Mouse (Mus musculus): ENCODE results near the gene Acss2. TPM values are rescaled to one million over a fixed set of nuclear protein-coding genes. Genes with fewer than 3 reads are reported as not detected.
"Not testable (repeated sequence)": the region's sequence is repeated elsewhere in the genome, so short reads cannot be mapped to it uniquely, and the experiment has no call there.

Gene Acss2
- polyA plus RNA-seq, 1 experiment = 149 TPM

- 21% methylated on average over 18 of the region's 18 CpGs for WGBS
- peak; percentile 5 for DNase-seq
- Histone ChIP-seq H3K36me3 (ENCODE audit: control insufficient read depth, insufficient read depth, low read length) (peaks cover 2% of the 10 kb centered on the region; the same call in 1 of the 2 replicates), H3K4me1 (ENCODE audit: control insufficient read depth, insufficient read depth, low read length) (peaks cover 4% of the 10 kb centered on the region; the same call in 1 of the 2 replicates), H3K27ac (ENCODE audit: insufficient read depth, low read depth, low read length) (peak overlapping the region; percentile 75), H3K4me3 (ENCODE audit: insufficient read depth, low read depth, low read length) (peak overlapping the region; percentile 63), H3K27me3 (replicated peaks; ENCODE audit: control insufficient read depth, insufficient read depth, low read length) (no peaks in the 10 kb centered on the region)
- TF ChIP-seq POLR2A (IDR thresholded peaks at IDR 0.05; ENCODE audit: low read depth, low read length) (no peak), CTCF (conservative IDR thresholded peaks at IDR 0.05; ENCODE audit: insufficient read depth, insufficient read length, low read depth, low read length) (no peak)
Observed at GRCm38 (mm10) chr2:155518531-155519270, 953 bp downstream of the Acss2 start.

- WGBS = 76% methylated on average over 5 of the region's 5 CpGs
- Histone ChIP-seq H3K27me3 (replicated peaks; ENCODE audit: control insufficient read depth, insufficient read depth, low read length) (no peaks in the 10 kb centered on the region), H3K4me1 (ENCODE audit: control insufficient read depth, insufficient read depth, low read length) (peaks cover 4% of the 10 kb centered on the region; the same call in 1 of the 2 replicates), H3K4me3 (ENCODE audit: insufficient read depth, low read depth, low read length) (no peak overlapping the region), H3K27ac (ENCODE audit: insufficient read depth, low read depth, low read length) (no peak overlapping the region), H3K36me3 (ENCODE audit: control insufficient read depth, insufficient read depth, low read length) (peaks cover 4% of the 10 kb centered on the region)
- no peak for TF ChIP-seq CTCF (conservative IDR thresholded peaks at IDR 0.05; ENCODE audit: insufficient read depth, insufficient read length, low read depth, low read length)
- no peak for TF ChIP-seq POLR2A (IDR thresholded peaks at IDR 0.05; ENCODE audit: low read depth, low read length)
- DNase-seq = no peak
Observed at GRCm38 (mm10) chr2:155523706-155524105, 6.0 kb downstream of the Acss2 start.

- no peak for DNase-seq
- TF ChIP-seq CTCF (conservative IDR thresholded peaks at IDR 0.05; ENCODE audit: insufficient read depth, insufficient read length, low read depth, low read length) (no peak), POLR2A (IDR thresholded peaks at IDR 0.05; ENCODE audit: low read depth, low read length) (no peak)
- H3K27me3 ChIP-seq (replicated peaks; ENCODE audit: control insufficient read depth, insufficient read depth, low read length) = no peaks in the 10 kb centered on the region
- no peak overlapping the region for H3K27ac ChIP-seq (ENCODE audit: insufficient read depth, low read depth, low read length)
- H3K36me3 ChIP-seq (ENCODE audit: control insufficient read depth, insufficient read depth, low read length) = peaks cover 4% of the 10 kb centered on the region
- no peak overlapping the region for H3K4me3 ChIP-seq (ENCODE audit: insufficient read depth, low read depth, low read length)
- no peaks in the 10 kb centered on the region; the same call in 1 of the 2 replicates for H3K4me1 ChIP-seq (ENCODE audit: control insufficient read depth, insufficient read depth, low read length)
- 70% methylated on average over 1 of the region's 1 CpGs for WGBS
Observed at GRCm38 (mm10) chr2:155524378-155524777, 6.6 kb downstream of the Acss2 start.

GRCm38 (mm10) chr2:155527367-155527766 lies 9.6 kb downstream of the Acss2 start:
- no peak overlapping the region for H3K27ac ChIP-seq (ENCODE audit: insufficient read depth, low read depth, low read length)
- no peak overlapping the region for H3K4me3 ChIP-seq (ENCODE audit: insufficient read depth, low read depth, low read length)
- no peaks in the 10 kb centered on the region for H3K27me3 ChIP-seq (replicated peaks; ENCODE audit: control insufficient read depth, insufficient read depth, low read length)
- no peak for DNase-seq
- 66% methylated on average over 5 of the region's 5 CpGs for WGBS
- H3K4me1 ChIP-seq (ENCODE audit: control insufficient read depth, insufficient read depth, low read length) = no peaks in the 10 kb centered on the region
- peaks cover 2% of the 10 kb centered on the region for H3K36me3 ChIP-seq (ENCODE audit: control insufficient read depth, insufficient read depth, low read length)
- TF ChIP-seq CTCF (conservative IDR thresholded peaks at IDR 0.05; ENCODE audit: insufficient read depth, insufficient read length, low read depth, low read length) (no peak), POLR2A (IDR thresholded peaks at IDR 0.05; ENCODE audit: low read depth, low read length) (no peak)

- TF ChIP-seq CTCF (conservative IDR thresholded peaks at IDR 0.05; ENCODE audit: insufficient read depth, insufficient read length, low read depth, low read length) (no peak), POLR2A (IDR thresholded peaks at IDR 0.05; ENCODE audit: low read depth, low read length) (no peak)
- no peak for DNase-seq
- Histone ChIP-seq H3K27ac (ENCODE audit: insufficient read depth, low read depth, low read length) (no peak overlapping the region), H3K36me3 (ENCODE audit: control insufficient read depth, insufficient read depth, low read length) (no peaks in the 10 kb centered on the region), H3K4me3 (ENCODE audit: insufficient read depth, low read depth, low read length) (no peak overlapping the region), H3K27me3 (replicated peaks; ENCODE audit: control insufficient read depth, insufficient read depth, low read length) (no peaks in the 10 kb centered on the region), H3K4me1 (ENCODE audit: control insufficient read depth, insufficient read depth, low read length) (peaks cover 7% of the 10 kb centered on the region)
Observed at GRCm38 (mm10) chr2:155536292-155536691, 18.5 kb downstream of the Acss2 start.

- TF ChIP-seq POLR2A (IDR thresholded peaks at IDR 0.05; ENCODE audit: low read depth, low read length) = no peak
- TF ChIP-seq CTCF (conservative IDR thresholded peaks at IDR 0.05; ENCODE audit: insufficient read depth, insufficient read length, low read depth, low read length) = no peak
- H3K36me3 ChIP-seq (ENCODE audit: control insufficient read depth, insufficient read depth, low read length) = no peaks in the 10 kb centered on the region
- no peak for DNase-seq
- no peak overlapping the region for H3K4me3 ChIP-seq (ENCODE audit: insufficient read depth, low read depth, low read length)
- 63% methylated on average over 5 of the region's 5 CpGs for WGBS
- peak overlapping the region; percentile 38; the same call in 1 of the 2 replicates for H3K27ac ChIP-seq (ENCODE audit: insufficient read depth, low read depth, low read length)
- no peaks in the 10 kb centered on the region for H3K27me3 ChIP-seq (replicated peaks; ENCODE audit: control insufficient read depth, insufficient read depth, low read length)
- H3K4me1 ChIP-seq (ENCODE audit: control insufficient read depth, insufficient read depth, low read length) = peaks cover 8% of the 10 kb centered on the region
Observed at GRCm38 (mm10) chr2:155537761-155538462, 20.2 kb downstream of the Acss2 start.

- H3K36me3 ChIP-seq (ENCODE audit: control insufficient read depth, insufficient read depth, low read length); H3K4me1 ChIP-seq (ENCODE audit: control insufficient read depth, insufficient read depth, low read length): not testable (repeated sequence)
- peak overlapping the region; percentile 41; the same call in 1 of the 2 replicates for H3K4me3 ChIP-seq (ENCODE audit: insufficient read depth, low read depth, low read length)
Observed at GRCm38 (mm10) chr2:155538463-155539057, 20.8 kb downstream of the Acss2 start.

More at GRCm38 (mm10) chr2:155538463-155539057, 20.8 kb downstream of the Acss2 start:
- not testable (repeated sequence) for DNase-seq; H3K27me3 ChIP-seq (replicated peaks; ENCODE audit: control insufficient read depth, insufficient read depth, low read length)
- peak overlapping the region; percentile 45; the same call in 1 of the 2 replicates for H3K27ac ChIP-seq (ENCODE audit: insufficient read depth, low read depth, low read length)
- 63% methylated on average over 19 of the region's 19 CpGs for WGBS
